Mouse (Mus musculus) stomach, embryonic 15.5 days (tissue): ENCODE data around the gene Zfp524. TPM values are rescaled to one million over a fixed set of nuclear protein-coding genes. Genes with fewer than 3 reads are reported as not detected.

Source experiments
- ATAC-seq: fragments of 200-750 bp; cut with Nextera tagmentation; 2 replicates; pipeline ENCODE4 v1.8.0; 2017; ENCODE audit warnings: low read depth, moderate number of reproducible peaks, moderate TSS enrichment; ENCODE audit not compliant: insufficient read depth, low FRiP score
- H3K27ac ChIP-seq: fragments of 300-500 bp; sonication (generic); 2 replicates; pipeline ENCODE4 v1.5.1; 2015; ENCODE audit warnings: mild to moderate bottlenecking, inconsistent platforms
- H3K27me3 ChIP-seq: fragments of 300-500 bp; sonication (generic); replicated peaks from 2 replicates; pipeline ENCODE4 v1.6.1; 2015; ENCODE audit warnings: inconsistent platforms
- H3K36me3 ChIP-seq: fragments of 300-500 bp; sonication (generic); 2 replicates; pipeline ENCODE4 v1.6.1; 2015; ENCODE audit warnings: inconsistent platforms
- H3K4me1 ChIP-seq: fragments of 300-500 bp; sonication (generic); 2 replicates; pipeline ENCODE4 v1.6.1; 2015; ENCODE audit warnings: inconsistent platforms
- H3K4me2 ChIP-seq: fragments of 300-500 bp; sonication (generic); 2 replicates; pipeline ENCODE4 v1.6.1; 2015; ENCODE audit warnings: mild to moderate bottlenecking, inconsistent platforms
- H3K4me3 ChIP-seq: fragments of 300-500 bp; sonication (generic); replicated peaks from 2 replicates; pipeline ENCODE4 v1.5.1; 2015; ENCODE audit warnings: inconsistent platforms
- H3K9ac ChIP-seq: fragments of 300-500 bp; sonication (generic); 2 replicates; pipeline ENCODE4 v1.6.1; 2015; ENCODE audit warnings: inconsistent platforms
- H3K9me3 ChIP-seq: fragments of 300-500 bp; sonication (generic); 2 replicates; pipeline ENCODE4 v1.6.1; 2016; ENCODE audit warnings: inconsistent platforms
- WGBS: fragments of 180-500 bp; shearing (Covaris S2); methylation state at CpG from one replicate; pipeline ENCODE4 v1.1.7; 2015; 5-methylcytosine and 5-hydroxymethylcytosine counted together
- polyA plus RNA-seq: library from polyadenylated mRNA; unstranded; fragments of >200 nt; fragmentation: Nextera tagmentation; extraction: Ambion mirVana; gene quantifications from 2 replicates; pipeline ENCODE4 v1.2.1, GENCODE M21; 2015

Zfp524 gene
- polyA plus RNA-seq, 1 experiment from 2014 or later = 16.0 TPM

DNA sequence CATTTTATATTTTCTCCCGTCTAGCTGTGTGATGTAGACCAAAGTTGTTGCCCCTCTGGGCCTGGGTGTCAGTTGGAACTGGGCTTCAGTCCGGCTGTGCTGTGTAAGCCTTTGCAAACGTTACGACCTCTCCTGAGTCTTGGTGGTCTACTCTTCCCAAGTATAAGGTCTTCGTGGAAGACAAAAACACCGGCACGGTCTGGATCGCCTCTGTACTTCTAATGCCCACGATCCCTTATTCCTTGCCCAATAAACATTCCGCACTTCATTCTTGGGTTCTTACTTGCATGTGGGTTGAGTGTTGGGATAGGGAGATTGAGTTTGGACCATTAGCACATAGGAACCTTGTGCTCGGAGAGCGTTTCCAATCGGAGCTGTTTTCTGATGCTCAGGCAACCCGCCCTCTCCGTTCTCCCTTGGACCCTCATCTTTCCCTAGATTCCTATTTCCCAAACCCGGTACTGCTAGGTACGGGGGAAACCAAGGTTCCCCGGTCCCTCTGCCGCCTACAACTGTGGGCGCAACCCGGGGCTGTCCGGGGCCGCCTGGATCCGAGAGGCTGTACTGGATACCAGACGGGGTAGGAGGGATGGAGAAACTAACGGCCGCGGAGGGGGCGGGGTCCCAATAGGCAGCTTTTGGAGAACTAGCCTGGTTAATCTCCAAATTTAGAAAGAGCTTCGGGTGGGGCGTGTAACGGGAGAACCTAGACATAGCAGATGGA, 39.4 kb downstream of the Zfp524 start:
- Histone ChIP-seq H3K9ac (no peak overlapping the region), H3K4me1 (peaks cover 31% of the 10 kb centered on the region), H3K36me3 (no peaks in the 10 kb centered on the region), H3K27me3 (peaks cover 67% of the 10 kb centered on the region), H3K4me2 (peak overlapping the region; percentile 80), H3K4me3 (peak overlapping the region; percentile 81), H3K27ac (no peak overlapping the region), H3K9me3 (no peaks in the 10 kb centered on the region)
- WGBS = 10% methylated on average over 32 of the region's 32 CpGs
- no peak for ATAC-seq

DNA sequence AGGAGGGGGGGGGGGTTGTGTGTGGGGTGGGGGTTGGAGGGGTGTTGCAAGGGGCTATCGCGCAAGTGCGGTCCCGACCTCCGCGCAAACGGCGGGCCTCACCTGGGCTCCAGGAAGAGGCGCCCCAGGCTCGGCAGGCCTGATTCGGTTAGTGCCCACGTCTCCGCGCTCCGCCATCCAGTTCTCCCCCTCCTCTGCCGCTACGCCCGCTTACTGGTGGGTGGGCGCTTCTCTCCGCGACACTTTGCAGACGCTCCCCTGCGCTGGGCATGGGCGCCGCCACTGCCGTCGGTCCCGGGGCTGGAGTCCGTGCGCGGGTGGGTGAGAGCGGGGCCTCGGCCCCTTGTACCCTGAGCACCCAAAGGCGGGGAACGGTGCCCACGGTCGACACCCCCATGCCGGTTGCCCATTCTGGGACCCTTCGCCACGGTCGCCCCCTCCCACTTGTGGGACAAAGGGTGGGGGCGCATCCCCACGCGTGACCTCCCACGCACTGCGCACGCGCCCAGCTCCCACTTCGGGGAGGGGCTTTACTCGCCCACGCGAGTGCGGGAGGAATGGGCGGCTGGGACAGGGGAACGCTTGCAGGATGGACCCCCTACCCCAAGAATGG, 42.5 kb downstream of the Zfp524 start:
- Histone ChIP-seq H3K9ac (peak overlapping the region; percentile 50), H3K4me2 (peak overlapping the region; percentile 75), H3K27ac (peak overlapping the region; percentile 11; the same call in 1 of the 2 replicates), H3K9me3 (no peaks in the 10 kb centered on the region), H3K4me1 (peaks cover 37% of the 10 kb centered on the region), H3K36me3 (no peaks in the 10 kb centered on the region), H3K27me3 (peaks cover 66% of the 10 kb centered on the region), H3K4me3 (peak overlapping the region; percentile 52)
- WGBS = 2% methylated on average over 55 of the region's 55 CpGs
- no peak for ATAC-seq

DNA sequence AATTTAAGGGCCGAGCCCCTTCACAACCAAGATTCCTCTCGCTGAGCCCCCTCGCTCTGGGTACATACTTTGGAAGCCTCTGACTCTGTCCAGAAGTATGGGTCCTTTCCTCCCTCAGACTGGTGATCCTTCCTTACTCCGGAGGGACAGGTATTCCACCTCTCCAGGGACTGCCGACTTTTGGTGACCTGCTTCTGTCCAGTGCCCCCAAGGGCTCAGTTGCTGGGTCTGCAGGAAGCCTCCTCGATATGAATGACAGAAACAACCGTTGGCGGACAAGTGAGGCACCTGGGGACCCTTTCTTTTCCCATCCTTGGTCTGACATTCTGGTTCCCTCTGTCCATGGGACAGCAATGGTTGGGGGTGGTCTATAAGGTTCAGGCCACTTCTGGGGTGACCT, 43.2 kb downstream of the Zfp524 start:
- peaks cover 37% of the 10 kb centered on the region for H3K4me1 ChIP-seq
- no peaks in the 10 kb centered on the region for H3K9me3 ChIP-seq
- no peak for ATAC-seq
- no peaks in the 10 kb centered on the region for H3K36me3 ChIP-seq
- peak overlapping the region; percentile 50 for H3K9ac ChIP-seq
- WGBS = 34% methylated on average over 8 of the region's 8 CpGs
- H3K27me3 ChIP-seq = peaks cover 60% of the 10 kb centered on the region
- peak overlapping the region; percentile 75 for H3K4me2 ChIP-seq
- peak overlapping the region; percentile 11; the same call in 1 of the 2 replicates for H3K27ac ChIP-seq
- peak overlapping the region; percentile 52 for H3K4me3 ChIP-seq

DNA sequence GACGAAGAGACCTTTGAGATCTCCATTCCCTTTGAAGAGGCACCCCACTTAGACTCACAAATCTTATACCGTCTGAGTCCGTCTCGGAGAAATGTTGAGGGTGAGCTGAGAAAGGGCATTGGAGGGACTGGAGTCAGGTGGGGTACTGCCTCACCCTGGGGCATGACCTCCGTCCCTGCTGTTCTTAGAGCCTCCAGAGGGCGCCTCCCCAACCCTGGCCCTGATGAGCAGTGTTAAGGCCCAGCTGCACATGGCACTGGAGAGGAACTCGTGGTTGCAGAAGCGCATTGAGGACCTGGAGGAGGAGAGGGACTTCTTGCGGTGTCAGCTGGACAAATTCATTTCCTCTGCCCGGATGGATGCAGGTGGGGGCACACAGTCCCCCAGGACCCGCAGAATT, 43.6 kb downstream of the Zfp524 start:
- Histone ChIP-seq H3K4me3 (no peak overlapping the region), H3K27ac (no peak overlapping the region), H3K9ac (no peak overlapping the region), H3K4me2 (peak overlapping the region; percentile 75), H3K4me1 (peaks cover 33% of the 10 kb centered on the region), H3K36me3 (no peaks in the 10 kb centered on the region), H3K9me3 (no peaks in the 10 kb centered on the region), H3K27me3 (peaks cover 55% of the 10 kb centered on the region)
- WGBS = 43% methylated on average over 11 of the region's 11 CpGs
- ATAC-seq = no peak

- Histone ChIP-seq H3K27me3 (peaks cover 47% of the 10 kb centered on the region), H3K4me2 (no peak overlapping the region), H3K9ac (no peak overlapping the region), H3K9me3 (no peaks in the 10 kb centered on the region), H3K4me1 (peaks cover 29% of the 10 kb centered on the region), H3K4me3 (no peak overlapping the region), H3K27ac (no peak overlapping the region), H3K36me3 (no peaks in the 10 kb centered on the region)
- ATAC-seq = no peak
- WGBS = 86% methylated on average over 1 of the region's 1 CpGs
Observed at GRCm38 (mm10) chr7:5058631-5059030, 44.4 kb downstream of the Zfp524 start.

DNA sequence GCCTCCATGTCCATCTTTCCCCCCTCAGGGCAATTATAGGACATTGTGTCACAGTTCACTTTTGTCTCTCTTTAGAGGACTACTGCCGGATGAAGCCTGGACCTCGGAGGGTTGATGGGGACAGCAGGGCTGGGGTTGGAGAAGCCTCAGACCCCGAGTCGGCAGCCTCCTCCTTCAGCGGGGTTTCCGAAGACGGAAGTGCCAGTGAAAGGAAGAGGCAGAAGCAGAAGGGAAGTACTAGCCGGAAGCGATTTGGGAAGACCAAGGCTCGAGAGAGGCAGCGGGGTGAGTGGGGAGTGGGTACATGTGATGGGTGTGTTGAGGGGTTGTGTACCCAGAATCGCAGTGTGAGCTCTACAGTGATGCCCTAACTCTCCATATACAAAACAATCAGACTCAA, 45.2 kb downstream of the Zfp524 start:
- ATAC-seq = no peak
- Histone ChIP-seq H3K4me2 (no peak overlapping the region), H3K4me1 (peaks cover 31% of the 10 kb centered on the region), H3K9me3 (no peaks in the 10 kb centered on the region), H3K9ac (no peak overlapping the region), H3K27ac (no peak overlapping the region), H3K27me3 (peaks cover 39% of the 10 kb centered on the region), H3K4me3 (no peak overlapping the region), H3K36me3 (no peaks in the 10 kb centered on the region)
- 86% methylated on average over 12 of the region's 12 CpGs for WGBS

GRCm38 (mm10) chr7:5060239-5060731, 46.1 kb downstream of the Zfp524 start:
- Histone ChIP-seq H3K9me3 (no peaks in the 10 kb centered on the region), H3K36me3 (no peaks in the 10 kb centered on the region), H3K4me3 (peak overlapping the region; percentile 56), H3K4me1 (peaks cover 32% of the 10 kb centered on the region), H3K9ac (peak overlapping the region; percentile 40; the same call in 1 of the 2 replicates), H3K27ac (peak overlapping the region; percentile 100), H3K4me2 (peak overlapping the region; percentile 75), H3K27me3 (peaks cover 30% of the 10 kb centered on the region)
- 2% methylated on average over 27 of the region's 27 CpGs for WGBS
- no peak for ATAC-seq

GRCm38 (mm10) chr7:5060944-5061773, 46.9 kb downstream of the Zfp524 start:
- no peaks in the 10 kb centered on the region for H3K9me3 ChIP-seq
- H3K27ac ChIP-seq = peak overlapping the region; percentile 100
- peak overlapping the region; percentile 56 for H3K4me3 ChIP-seq
- peaks cover 37% of the 10 kb centered on the region for H3K4me1 ChIP-seq
- peak overlapping the region; percentile 87 for H3K9ac ChIP-seq
- ATAC-seq = peak; percentile 90
- no peaks in the 10 kb centered on the region; the same call in 1 of the 2 replicates for H3K36me3 ChIP-seq
- WGBS = under 1% methylated on average over 60 of the region's 60 CpGs
- H3K27me3 ChIP-seq = peaks cover 22% of the 10 kb centered on the region
- peak overlapping the region; percentile 75 for H3K4me2 ChIP-seq

- peak within 1 kb of the TSS; percentile 100 for H3K27ac ChIP-seq
- no peaks in the 10 kb centered on the region for H3K9me3 ChIP-seq
- H3K4me1 ChIP-seq = peaks cover 39% of the 10 kb centered on the region
- peak within 1 kb of the TSS; percentile 75 for H3K4me2 ChIP-seq
- H3K4me3 ChIP-seq = peak within 1 kb of the TSS; percentile 56
- ATAC-seq = peak; percentile 79
- H3K27me3 ChIP-seq = peaks cover 17% of the 10 kb centered on the region
- under 1% methylated on average over 63 of the region's 65 CpGs for WGBS
- H3K36me3 ChIP-seq = peaks cover 4% of the 10 kb centered on the region; the same call in 1 of the 2 replicates
- peak within 1 kb of the TSS; percentile 87 for H3K9ac ChIP-seq
Observed at GRCm38 (mm10) chr7:5061774-5062359, 47.7 kb downstream of the Zfp524 start, which contains the start of gene U2af2. Gene U2af2 (plus strand): TSS chr7:5062143.

- peaks cover 11% of the 10 kb centered on the region for H3K27me3 ChIP-seq
- peaks cover 34% of the 10 kb centered on the region for H3K4me1 ChIP-seq
- H3K4me3 ChIP-seq = peak overlapping the region; percentile 56
- WGBS = under 1% methylated on average over 47 of the region's 51 CpGs
- no peaks in the 10 kb centered on the region for H3K9me3 ChIP-seq
- peak overlapping the region; percentile 64 for H3K4me2 ChIP-seq
- peak overlapping the region; percentile 56 for H3K9ac ChIP-seq
- ATAC-seq = peak; percentile 49
- H3K36me3 ChIP-seq = peaks cover 10% of the 10 kb centered on the region; the same call in 1 of the 2 replicates
- peak overlapping the region; percentile 100 for H3K27ac ChIP-seq
Observed at GRCm38 (mm10) chr7:5062360-5063001, 48.3 kb downstream of the Zfp524 start.

DNA sequence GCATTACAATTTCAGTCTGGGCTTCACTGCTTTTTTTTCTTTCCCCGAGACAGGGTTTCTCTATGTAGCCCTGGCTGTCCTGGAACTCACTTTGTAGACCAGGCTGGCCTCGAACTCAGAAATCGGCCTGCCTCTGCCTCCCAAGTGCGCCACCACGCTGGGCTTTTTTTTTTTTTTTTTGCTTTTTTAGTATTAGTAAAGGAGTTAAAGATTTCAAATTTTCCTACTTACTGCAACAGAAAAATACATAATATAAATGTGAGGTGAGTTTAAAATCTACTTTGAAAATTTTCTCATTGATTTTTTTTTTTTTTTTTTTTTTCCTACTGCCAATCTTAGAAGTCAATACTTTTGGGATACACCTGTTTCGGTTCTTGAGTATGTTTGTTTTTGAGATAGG, 50.7 kb downstream of the Zfp524 start:
- no peak overlapping the region for H3K4me3 ChIP-seq
- H3K36me3 ChIP-seq = peaks cover 32% of the 10 kb centered on the region
- H3K9ac ChIP-seq = no peak overlapping the region
- no peak for ATAC-seq
- H3K4me1 ChIP-seq = peaks cover 30% of the 10 kb centered on the region
- WGBS = 87% methylated on average over 6 of the region's 6 CpGs
- no peaks in the 10 kb centered on the region for H3K9me3 ChIP-seq
- no peak overlapping the region for H3K4me2 ChIP-seq
- H3K27me3 ChIP-seq = no peaks in the 10 kb centered on the region
- H3K27ac ChIP-seq = no peak overlapping the region
